Mouse (Mus musculus) left cerebral cortex, postnatal 25 days (tissue): ENCODE data around the gene H2-T3. TPM values are rescaled to one million over a fixed set of nuclear protein-coding genes. Genes with fewer than 3 reads are reported as not detected.
"Not testable (repeated sequence)": the region's sequence is repeated elsewhere in the genome, so short reads cannot be mapped to it uniquely, and the experiment has no call there.

Source experiments
- DNase-seq, 2 experiments: peaks; one replicate each; pipeline ENCODE4 v3.0.0; 2022; ENCODE audit warnings: low spot score in 2 of 2, mixed read lengths in 1 of 2
- intact Hi-C: fragments of 180-260 bp; cut with DNase I; formaldehyde crosslinking; loops from one replicate; pipeline ENCODE4 v1.15.1; 2025
- total RNA-seq, 2 experiments: library from RNA; stranded (reverse); gene quantifications; 2 replicates each; pipeline ENCODE4 v1.2.3; 2021

H2-T3 gene
- total RNA-seq, 2 experiments from 2014 or later = not detected

- no peak for DNase-seq
- intact Hi-C loops = no loop called here
Measured at GRCm38 (mm10) chr17:36145111-36145860, 44.8 kb downstream of the H2-T3 start.

DNA sequence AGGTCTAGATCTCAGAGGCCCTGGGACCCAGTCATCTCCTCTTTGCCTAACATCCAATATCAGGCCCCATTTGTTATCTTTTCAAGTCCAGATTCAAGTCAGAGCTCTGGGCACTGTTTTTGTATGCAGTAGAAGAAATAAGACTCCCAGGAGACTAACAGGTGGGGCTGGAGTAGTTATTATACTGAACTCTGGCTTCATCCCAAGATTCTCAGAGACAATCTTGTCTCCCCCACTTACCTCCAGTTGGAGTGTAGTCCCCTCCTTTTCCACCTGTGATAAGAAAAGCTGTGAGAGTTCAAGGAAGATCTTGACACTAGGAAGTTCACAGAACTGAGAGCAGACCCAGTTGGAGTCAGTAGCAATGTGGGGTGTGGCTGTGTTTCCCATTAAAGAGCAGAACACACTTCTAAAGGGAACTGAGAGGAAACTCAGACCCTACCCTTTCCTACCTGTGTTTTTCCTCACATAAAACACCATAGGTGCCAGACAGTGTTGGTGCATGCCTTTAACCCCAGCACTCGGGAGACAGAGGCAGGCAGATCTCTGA is 53.7 kb downstream of the H2-T3 start:
- intact Hi-C loops = loop anchor here (10.0 kb wide), 1 partner anchor 72 kb away; no protein-coding TSS in a partner anchor
- DNase-seq = not testable (repeated sequence)

Other genes starting within 250 kb of the H2-T3 start
- gene Abcf1, start 220.5 kb downstream of the H2-T3 start, total RNA-seq = 10 to 100 TPM; 76.7 to 82.6 TPM
- gene Gnl1, start 210.4 kb downstream of the H2-T3 start, total RNA-seq = 100 to 1,000 TPM; 161 to 175 TPM
- 10 to 100 TPM; 40.1 to 42.9 TPM for gene Prr3, start 210.1 kb downstream of the H2-T3 start, total RNA-seq
- gene H2-T24, start 169.7 kb downstream of the H2-T3 start, total RNA-seq = 1 to 10 TPM; 1.7 to 2.3 TPM
- gene H2-T23, start 157.4 kb downstream of the H2-T3 start, total RNA-seq = 10 to 100 TPM in 1 of 2 experiments, 1 to 10 TPM in 1; 9.9 to 10.2 TPM
- 1 to 10 TPM; 8.3 to 9.3 TPM for gene H2-T22, start 147.5 kb downstream of the H2-T3 start, total RNA-seq
- gene Gm6034, start 147.3 kb downstream of the H2-T3 start, total RNA-seq = not detected
- gene Gm11127, start 131.9 kb downstream of the H2-T3 start, total RNA-seq = 1 to 10 TPM; 1.3 TPM
- not detected for gene Gm19684, start 68.6 kb downstream of the H2-T3 start, total RNA-seq
- not detected for gene Gm7030, start 60.9 kb downstream of the H2-T3 start, total RNA-seq
- gene Gm8909, start 21.8 kb downstream of the H2-T3 start, total RNA-seq = not detected
- 10 to 100 TPM; 40.5 to 45.3 TPM for gene Rpp21, start 67.8 kb upstream of the H2-T3 start, total RNA-seq
- gene Trim39, start 82.0 kb upstream of the H2-T3 start, total RNA-seq = 10 to 100 TPM; 20.7 to 22.9 TPM
- not detected for gene H2-M10.2, start 96.2 kb upstream of the H2-T3 start, total RNA-seq
- gene H2-M10.1, start 135.9 kb upstream of the H2-T3 start, total RNA-seq = not detected
- gene H2-M10.3, start 178.1 kb upstream of the H2-T3 start, total RNA-seq = not detected